Mouse (Mus musculus) gastrocnemius, postnatal 36 days (tissue): ENCODE data around the gene Rgs9. TPM values are rescaled to one million over a fixed set of nuclear protein-coding genes. Genes with fewer than 3 reads are reported as not detected.
"Not testable (repeated sequence)": the region's sequence is repeated elsewhere in the genome, so short reads cannot be mapped to it uniquely, and the experiment has no call there.

ENCODE experiments used
- DNase-seq, 2 experiments: peaks; one replicate each; pipeline ENCODE4 v3.0.0; 2022
- intact Hi-C: fragments of 180-260 bp; cut with DNase I; formaldehyde crosslinking; loops from one replicate; pipeline ENCODE4 v1.15.1; 2025
- long read RNA-seq, 2 experiments: library from polyadenylated mRNA; stranded (forward); transcript quantifications; one replicate each; pipeline ENCODE4 v2.0.0; 2021
- total RNA-seq, 2 experiments: library from RNA; stranded (reverse); gene quantifications; 2 replicates each; pipeline ENCODE4 v1.2.3; 2021

Rgs9 gene
- total RNA-seq: not detected
- long read RNA-seq, experiment 1: 0 reads
- long read RNA-seq, experiment 2: 0 reads

- intact Hi-C loops: no loop called here
- DNase-seq: peak; percentile 78 to 88
Measured at GRCm38 (mm10) chr11:109297710-109298375, at the start of gene Rgs9. Gene Rgs9, minus strand, starts transcription at chr11:109298129.

GRCm38 (mm10) chr11:109347242-109347959 is 49.5 kb upstream of the Rgs9 start:
- intact Hi-C loops: loop anchor here (5.0 kb wide), 1 partner anchor 75 kb away; no protein-coding TSS in a partner anchor

DNA sequence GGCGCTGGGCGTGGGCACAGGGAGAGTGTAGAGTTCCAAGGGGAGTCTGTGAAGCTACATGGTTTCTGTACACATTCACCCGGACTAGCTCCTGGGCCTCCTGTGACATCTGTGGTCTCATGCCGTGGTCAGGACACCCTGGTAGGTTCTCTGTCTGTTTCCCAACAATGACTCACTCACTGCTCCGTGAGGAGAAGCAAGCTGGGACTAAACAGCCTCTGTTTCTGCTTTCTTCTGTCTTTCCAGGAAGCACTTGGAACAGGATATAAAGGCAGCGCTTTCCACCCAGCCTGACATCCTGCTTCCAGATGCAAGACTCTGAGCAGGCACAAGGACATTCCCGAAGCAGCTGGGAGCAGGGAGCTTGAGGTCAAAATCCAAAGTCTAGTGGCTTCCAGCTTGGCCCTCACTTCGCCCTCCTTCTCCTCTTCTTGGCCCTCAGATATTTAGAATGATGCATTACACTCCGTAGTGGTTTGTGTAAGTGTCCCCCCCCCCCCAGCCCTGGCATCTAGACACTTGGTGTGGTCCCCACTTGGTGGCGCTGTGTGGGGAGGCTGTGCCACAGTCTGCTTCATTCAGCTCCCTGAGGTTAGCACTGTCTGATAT is 46.2 kb upstream of the Rgs9 start:
- intact Hi-C loops: loop anchor here (2.0 kb wide), 1 partner anchor 19 kb away; the partner anchor contains the start of gene Gna13
- DNase-seq: peak in 1 of 2 experiments; percentile 49

More at GRCm38 (mm10) chr11:109347242-109347959, 49.5 kb upstream of the Rgs9 start:
- peak; percentile 75 to 79 for DNase-seq

DNA sequence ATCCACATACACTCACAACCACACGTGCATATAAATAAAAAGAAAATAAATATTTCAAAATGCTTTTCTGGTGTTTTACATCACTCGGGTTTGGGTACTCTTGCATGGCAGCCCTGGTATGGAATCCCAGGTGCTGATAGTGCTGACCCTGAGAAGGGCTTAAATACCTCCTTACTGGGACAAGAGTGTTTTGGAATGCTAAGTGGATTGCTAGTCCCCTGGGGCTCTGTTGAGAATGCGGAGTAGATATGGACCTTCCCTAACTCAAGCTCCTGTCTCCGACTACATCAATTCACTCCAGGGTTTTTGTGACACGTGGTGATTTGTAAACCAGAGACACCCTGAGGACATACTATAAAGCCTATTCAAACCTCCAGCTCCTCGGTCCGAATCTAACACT is 45.6 kb upstream of the Rgs9 start:
- intact Hi-C loops: no loop called here
- DNase-seq: peak in 1 of 2 experiments; percentile 6

DNA sequence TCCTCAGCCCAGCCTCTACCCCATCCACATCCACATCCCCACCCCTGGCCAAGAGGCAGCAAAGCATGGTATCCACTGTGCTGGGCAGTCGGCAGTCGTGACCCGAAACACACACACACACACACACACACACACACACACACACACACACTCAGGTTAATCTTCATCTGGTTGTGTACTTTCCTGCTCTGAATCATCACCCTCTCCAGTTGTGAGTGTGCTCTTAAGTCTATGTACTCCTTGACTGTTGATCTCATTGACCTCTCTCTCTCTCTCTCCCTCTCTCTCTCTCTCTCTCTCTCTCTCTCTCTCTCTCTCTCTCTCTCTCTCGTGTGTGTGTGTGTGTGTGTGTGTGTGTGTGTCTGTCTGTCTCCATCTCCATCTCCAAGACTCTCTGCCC is 44.7 kb upstream of the Rgs9 start:
- intact Hi-C loops, DNase-seq: not testable (repeated sequence)

- DNase-seq: no peak
- intact Hi-C loops: no loop called here
Measured at GRCm38 (mm10) chr11:109340541-109340940, 42.6 kb upstream of the Rgs9 start.

DNA sequence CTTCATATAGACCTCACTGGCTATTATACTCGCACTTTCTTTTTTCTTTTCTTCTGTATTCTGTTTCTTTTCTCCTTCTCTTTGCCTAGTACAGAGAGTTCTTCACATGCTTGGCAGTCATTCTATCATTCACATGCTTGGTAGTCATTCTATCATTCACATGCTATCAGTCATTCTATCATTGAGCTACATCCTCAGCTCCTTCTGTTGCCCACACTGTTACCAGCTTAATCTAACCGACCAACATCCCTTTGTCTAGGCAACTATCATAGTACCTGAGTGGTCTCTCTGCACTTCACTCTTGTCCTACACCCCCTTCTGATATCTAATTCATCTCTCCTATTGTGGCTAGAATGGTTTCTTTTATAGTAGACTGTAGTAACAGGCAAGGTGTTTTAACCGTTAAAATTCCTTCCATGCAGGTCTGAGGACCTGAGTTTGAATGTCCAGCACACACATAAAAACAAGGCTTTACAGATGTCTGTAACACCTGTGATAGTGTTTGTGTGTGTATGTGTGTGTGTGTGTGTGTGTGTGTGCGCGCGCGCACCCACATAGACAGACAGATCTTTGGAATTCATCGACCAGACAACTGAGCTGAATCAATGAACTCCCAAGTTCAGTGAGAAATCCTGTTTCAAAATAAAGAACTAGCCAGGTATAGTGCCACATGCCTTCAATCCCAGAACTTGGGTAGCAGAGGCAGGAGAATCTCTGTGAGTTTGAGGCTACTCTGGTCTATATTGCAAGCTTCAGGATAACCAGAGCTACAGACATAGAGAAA is 41.4 kb upstream of the Rgs9 start:
- intact Hi-C loops: no loop called here
- no peak for DNase-seq

DNA sequence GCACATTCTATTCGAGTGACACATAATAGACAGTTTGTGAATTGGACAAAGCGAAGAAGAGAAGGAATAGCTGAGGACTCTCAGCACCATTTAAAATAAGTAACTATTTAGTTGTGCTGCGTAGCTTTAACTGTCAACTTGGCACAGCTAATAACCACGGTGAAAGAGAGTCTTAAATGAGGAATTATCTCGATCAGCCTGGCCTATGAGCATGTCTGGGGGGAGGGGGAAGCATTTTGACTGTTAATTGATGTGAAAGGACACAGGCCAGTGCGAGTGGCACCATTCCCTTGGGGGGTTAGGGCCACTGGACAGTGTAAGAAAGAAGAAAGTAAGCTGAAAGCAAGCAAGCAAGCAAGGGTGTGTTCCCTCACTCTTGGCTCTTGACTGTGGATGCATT is 38.0 kb upstream of the Rgs9 start:
- intact Hi-C loops: no loop called here
- DNase-seq: no peak

GRCm38 (mm10) chr11:109334773-109335172 is 36.8 kb upstream of the Rgs9 start:
- no peak for DNase-seq
- intact Hi-C loops: loop anchor here (5.0 kb wide), 2 partner anchors 108 to 283 kb away; no protein-coding TSS in a partner anchor

DNA sequence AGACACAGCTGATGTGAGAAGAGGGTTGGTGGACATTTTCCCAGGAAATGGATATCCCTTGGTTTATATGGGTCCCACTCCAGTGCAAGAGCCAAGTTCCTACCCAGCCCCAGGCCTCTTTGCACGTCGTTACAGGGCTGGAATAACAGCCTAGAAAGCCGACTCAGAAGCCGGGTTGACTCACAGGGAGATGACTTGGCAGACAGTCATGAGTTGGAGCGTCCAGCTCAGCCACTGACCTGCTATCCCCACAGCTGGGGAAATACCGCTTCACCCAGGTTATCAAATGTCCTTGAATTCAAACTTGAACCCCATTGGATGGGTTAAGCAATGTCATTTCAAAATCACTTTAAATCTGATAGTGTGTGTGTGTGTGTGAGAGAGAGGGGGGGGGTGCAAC is 34.8 kb upstream of the Rgs9 start:
- DNase-seq: no peak
- intact Hi-C loops: loop anchor here (1.0 to 5.0 kb wide), 4 partner anchors 30 to 285 kb away; partner anchors contain the start of genes Amz2 and Gna13

- intact Hi-C loops: loop anchor here (5.0 kb wide), 2 partner anchors 111 to 286 kb away; no protein-coding TSS in a partner anchor
- peak; percentile 90 to 95 for DNase-seq
Measured at GRCm38 (mm10) chr11:109331424-109331824, 33.5 kb upstream of the Rgs9 start.

DNA sequence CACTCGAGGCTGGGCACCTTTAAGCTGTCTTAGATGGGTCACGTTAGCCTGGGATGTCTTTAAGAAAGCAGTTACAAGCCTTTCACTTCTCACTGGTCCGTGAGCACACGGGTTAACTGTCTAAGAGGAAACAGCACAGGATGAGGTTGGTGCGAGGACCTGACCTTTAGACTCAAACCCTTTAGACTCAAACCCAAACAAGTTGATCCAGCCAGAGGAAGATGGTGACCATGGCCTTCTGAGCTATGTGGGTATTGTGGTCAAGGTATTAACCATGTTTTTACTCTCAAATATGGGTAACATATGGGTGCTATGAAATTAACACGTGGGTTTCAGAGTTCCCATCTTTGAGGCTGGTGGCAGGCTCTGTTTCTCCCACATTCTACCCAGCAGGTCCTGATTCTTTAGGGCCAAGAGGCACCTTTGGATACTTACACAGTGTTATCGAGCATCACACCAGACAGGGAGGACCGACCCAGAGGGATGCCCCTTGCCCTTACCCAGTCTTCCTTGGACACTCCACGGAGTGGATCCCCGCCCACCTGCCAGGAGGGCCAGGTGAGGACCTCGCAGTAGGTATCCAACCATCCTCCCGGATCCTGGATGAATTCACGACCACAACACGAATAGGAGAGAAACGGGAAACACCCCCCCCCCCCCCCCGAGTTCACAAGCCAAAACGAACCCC is 32.9 kb upstream of the Rgs9 start:
- intact Hi-C loops: loop anchor here (5.0 kb wide), 2 partner anchors 111 to 286 kb away; no protein-coding TSS in a partner anchor

GRCm38 (mm10) chr11:109329331-109329730 is 31.4 kb upstream of the Rgs9 start:
- intact Hi-C loops: loop anchor here (5.0 kb wide), 1 partner anchor 253 kb away; no protein-coding TSS in a partner anchor
- DNase-seq: no peak

More for the DNA sequence above, 32.9 kb upstream of the Rgs9 start:
- DNase-seq: no peak

GRCm38 (mm10) chr11:109327952-109328351 is 30.0 kb upstream of the Rgs9 start:
- no peak for DNase-seq
- intact Hi-C loops: loop anchor here (5.0 kb wide), 1 partner anchor 254 kb away; no protein-coding TSS in a partner anchor

GRCm38 (mm10) chr11:109327381-109327780 is 29.5 kb upstream of the Rgs9 start:
- intact Hi-C loops: loop anchor here (5.0 kb wide), 1 partner anchor 255 kb away; no protein-coding TSS in a partner anchor
- DNase-seq: no peak

- no peak for DNase-seq
- intact Hi-C loops: loop anchor here (5.0 kb wide), 1 partner anchor 256 kb away; no protein-coding TSS in a partner anchor
Measured at GRCm38 (mm10) chr11:109326270-109326669, 28.3 kb upstream of the Rgs9 start.

DNA sequence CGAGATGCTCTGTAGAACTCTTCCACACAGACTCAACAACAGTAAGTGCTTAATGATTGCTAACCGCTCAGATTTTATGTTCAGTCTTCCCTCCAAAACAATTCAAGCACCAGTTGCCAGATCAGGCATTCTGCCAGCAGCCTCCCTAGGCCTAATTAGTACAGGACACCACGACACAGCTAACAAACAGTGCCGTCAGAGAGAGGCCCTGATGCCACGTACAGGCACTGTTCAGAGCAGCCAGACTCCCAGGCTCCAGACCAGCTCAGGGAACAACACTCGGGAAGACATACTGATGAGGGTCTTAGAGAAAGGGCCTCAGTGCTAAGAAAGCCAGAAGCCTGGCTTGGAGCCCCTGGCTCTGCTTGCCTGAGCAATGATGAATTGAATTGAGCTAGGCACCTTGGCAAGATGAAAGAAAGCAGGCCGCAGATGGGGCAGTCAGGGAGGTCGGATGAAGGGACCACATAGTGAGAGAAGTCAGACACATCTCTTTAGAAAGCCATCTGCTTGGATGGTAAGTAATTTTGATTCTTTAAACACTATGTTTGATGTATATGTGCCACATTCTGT is 22.5 kb upstream of the Rgs9 start:
- DNase-seq: no peak
- intact Hi-C loops: no loop called here

DNA sequence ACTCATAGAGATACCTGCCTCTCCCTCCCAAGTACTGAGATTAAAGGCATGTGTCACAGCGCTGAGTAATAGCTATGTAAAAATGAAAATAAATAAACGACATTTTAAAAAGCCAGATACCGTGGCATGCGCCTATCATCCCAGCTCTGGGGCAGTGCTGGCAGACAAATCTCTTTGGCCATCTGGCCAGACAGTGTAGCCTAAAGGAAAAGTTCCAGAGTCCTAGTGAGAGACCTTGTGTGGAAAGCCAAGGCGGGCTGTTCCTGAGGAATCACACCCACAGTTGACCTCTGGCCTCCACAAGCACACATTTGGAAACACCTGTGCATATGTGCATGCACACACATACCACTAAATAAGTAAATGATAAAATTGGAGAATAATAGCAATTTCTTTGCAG is 22.0 kb upstream of the Rgs9 start:
- DNase-seq: no peak
- intact Hi-C loops: loop anchor here (5.0 kb wide), 1 partner anchor 267 kb away; no protein-coding TSS in a partner anchor

DNA sequence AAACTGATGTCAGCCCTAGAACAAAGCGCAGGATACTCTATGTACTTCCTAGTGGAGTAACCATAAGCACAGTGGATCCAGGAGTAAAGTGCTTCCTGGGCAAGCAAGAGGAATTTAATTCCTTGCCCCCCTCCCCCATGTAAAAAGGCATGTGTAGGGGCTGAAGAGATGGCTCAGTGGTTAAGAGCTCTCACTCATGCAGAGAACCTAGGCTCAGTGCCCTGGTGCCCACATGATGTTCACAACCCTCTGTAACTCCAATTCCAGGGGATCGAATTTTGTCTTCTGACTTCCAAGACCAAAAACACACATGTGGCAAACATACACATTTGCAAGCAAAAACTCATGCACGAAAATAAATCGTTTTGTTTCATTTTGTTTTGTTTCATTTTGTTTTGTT is 21.5 kb upstream of the Rgs9 start:
- no peak for DNase-seq
- intact Hi-C loops: loop anchor here (5.0 kb wide), 1 partner anchor 268 kb away; no protein-coding TSS in a partner anchor
